Mouse (Mus musculus): Measurements from ENCODE around the gene D930048N14Rik.

GRCm38 (mm10) chr11:51637971-51638414 lies 12.8 kb upstream of the D930048N14Rik start:
- TF ChIP-seq ZC3H11A (IDR thresholded peaks at IDR 0.05; ENCODE audit: borderline replicate concordance, low read depth, low read length) = no peak
- TF ChIP-seq ZNF384 (IDR thresholded peaks at IDR 0.05; ENCODE audit: low read depth, low read length) = no peak
- TF ChIP-seq CHD2 (IDR thresholded peaks at IDR 0.05; ENCODE audit: low read depth, low read length) = no peak
- TF ChIP-seq HCFC1 (IDR thresholded peaks at IDR 0.05; ENCODE audit: borderline replicate concordance, insufficient read depth, low read length) = no peak
